Mouse (Mus musculus): ENCODE results near the gene Ppm1g. TPM values are rescaled to one million over a fixed set of nuclear protein-coding genes. Genes with fewer than 3 reads are reported as not detected.
A peak's percentile ranks its signal among the peaks of the same experiment; 100 is the strongest.

The Ppm1g gene
- polyA plus RNA-seq, 1 experiment from 2014 or later: 172 TPM

- Histone ChIP-seq H3K4me1 (ENCODE audit: control insufficient read depth, insufficient read depth, low read depth, low read length) (no peaks in the 10 kb centered on the region; the same call in 1 of the 2 replicates), H3K9me3 (ENCODE audit: control insufficient read depth, low read length) (no peaks in the 10 kb centered on the region), H3K4me3 (ENCODE audit: low read length) (no peak overlapping the region), H3K9ac (ENCODE audit: low read depth, low read length) (no peak overlapping the region), H3K27ac (ENCODE audit: low read depth, low read length) (no peak overlapping the region), H3K4me2 (ENCODE audit: low read length) (no peak overlapping the region), H3K27me3 (replicated peaks; ENCODE audit: control insufficient read depth, insufficient read depth, low read length) (no peaks in the 10 kb centered on the region), H3K36me3 (ENCODE audit: control insufficient read depth, insufficient read depth, low read length) (peaks cover 32% of the 10 kb centered on the region)
- WGBS: 81% methylated on average over 16 of the region's 16 CpGs
- no peak for ATAC-seq
These were observed 32.5 kb upstream of the Ppm1g start for GRCm38 (mm10) chr5:31252795-31253545.

GRCm38 (mm10) chr5:31252151-31252550, 31.7 kb upstream of the Ppm1g start:
- WGBS: 61% methylated on average over 10 of the region's 10 CpGs
- Histone ChIP-seq H3K9me3 (ENCODE audit: control insufficient read depth, low read length) (no peaks in the 10 kb centered on the region), H3K4me3 (ENCODE audit: low read length) (no peak overlapping the region), H3K4me1 (ENCODE audit: control insufficient read depth, insufficient read depth, low read depth, low read length) (no peaks in the 10 kb centered on the region; the same call in 1 of the 2 replicates), H3K9ac (ENCODE audit: low read depth, low read length) (no peak overlapping the region), H3K27me3 (replicated peaks; ENCODE audit: control insufficient read depth, insufficient read depth, low read length) (no peaks in the 10 kb centered on the region), H3K27ac (ENCODE audit: low read depth, low read length) (no peak overlapping the region), H3K36me3 (ENCODE audit: control insufficient read depth, insufficient read depth, low read length) (peaks cover 36% of the 10 kb centered on the region), H3K4me2 (ENCODE audit: low read length) (no peak overlapping the region; the same call in 1 of the 2 replicates)
- ATAC-seq: 0 out of 2 replicates have a peak, but pooled peaks have one; percentile 5

- peak within 1 kb of the TSS; percentile 20; the same call in 1 of the 2 replicates for H3K4me2 ChIP-seq (ENCODE audit: low read length)
- H3K9me3 ChIP-seq (ENCODE audit: control insufficient read depth, low read length): no peaks in the 10 kb centered on the region
- WGBS: 17% methylated on average over 44 of the region's 47 CpGs
- no peak within 1 kb of the TSS for H3K4me3 ChIP-seq (ENCODE audit: low read length)
- H3K27ac ChIP-seq (ENCODE audit: low read depth, low read length): no peak within 1 kb of the TSS
- no peaks in the 10 kb centered on the region; the same call in 1 of the 2 replicates for H3K4me1 ChIP-seq (ENCODE audit: control insufficient read depth, insufficient read depth, low read depth, low read length)
- peaks cover 41% of the 10 kb centered on the region for H3K36me3 ChIP-seq (ENCODE audit: control insufficient read depth, insufficient read depth, low read length)
- peak; percentile 62 for ATAC-seq
- no peaks in the 10 kb centered on the region for H3K27me3 ChIP-seq (replicated peaks; ENCODE audit: control insufficient read depth, insufficient read depth, low read length)
- H3K9ac ChIP-seq (ENCODE audit: low read depth, low read length): peak within 1 kb of the TSS; percentile 39; the same call in 1 of the 2 replicates
These were observed 31.1 kb upstream of the Ppm1g start, which contains the start of gene Krtcap3 for GRCm38 (mm10) chr5:31251541-31252101. Gene Krtcap3, plus strand, starts transcription at chr5:31251691.

- Histone ChIP-seq H3K4me1 (ENCODE audit: control insufficient read depth, insufficient read depth, low read depth, low read length) (no peaks in the 10 kb centered on the region; the same call in 1 of the 2 replicates), H3K27me3 (replicated peaks; ENCODE audit: control insufficient read depth, insufficient read depth, low read length) (no peaks in the 10 kb centered on the region), H3K9ac (ENCODE audit: low read depth, low read length) (no peak overlapping the region), H3K4me2 (ENCODE audit: low read length) (no peak overlapping the region), H3K9me3 (ENCODE audit: control insufficient read depth, low read length) (no peaks in the 10 kb centered on the region), H3K4me3 (ENCODE audit: low read length) (no peak overlapping the region), H3K27ac (ENCODE audit: low read depth, low read length) (no peak overlapping the region), H3K36me3 (ENCODE audit: control insufficient read depth, insufficient read depth, low read length) (peaks cover 41% of the 10 kb centered on the region)
- 55% methylated on average over 4 of the region's 4 CpGs for WGBS
- peak; percentile 21; the same call in 1 of the 2 replicates for ATAC-seq
These were observed 30.2 kb upstream of the Ppm1g start for GRCm38 (mm10) chr5:31250716-31251115.

- Histone ChIP-seq H3K36me3 (ENCODE audit: control insufficient read depth, insufficient read depth, low read length) (peaks cover 23% of the 10 kb centered on the region), H3K9me3 (ENCODE audit: control insufficient read depth, low read length) (no peaks in the 10 kb centered on the region), H3K27ac (ENCODE audit: low read depth, low read length) (no peak overlapping the region; the same call in 1 of the 2 replicates), H3K4me3 (ENCODE audit: low read length) (peak overlapping the region; percentile 97), H3K4me1 (ENCODE audit: control insufficient read depth, insufficient read depth, low read depth, low read length) (peaks cover 7% of the 10 kb centered on the region), H3K4me2 (ENCODE audit: low read length) (peak overlapping the region; percentile 81), H3K27me3 (replicated peaks; ENCODE audit: control insufficient read depth, insufficient read depth, low read length) (no peaks in the 10 kb centered on the region), H3K9ac (ENCODE audit: low read depth, low read length) (no peak overlapping the region)
- 22% methylated on average over 10 of the region's 10 CpGs for WGBS
- ATAC-seq: no peak
These were observed 21.7 kb upstream of the Ppm1g start for GRCm38 (mm10) chr5:31242191-31242590.

- Histone ChIP-seq H3K4me3 (ENCODE audit: low read length) (peak overlapping the region; percentile 97), H3K36me3 (ENCODE audit: control insufficient read depth, insufficient read depth, low read length) (peaks cover 17% of the 10 kb centered on the region), H3K4me1 (ENCODE audit: control insufficient read depth, insufficient read depth, low read depth, low read length) (peaks cover 7% of the 10 kb centered on the region), H3K4me2 (ENCODE audit: low read length) (peak overlapping the region; percentile 81), H3K27me3 (replicated peaks; ENCODE audit: control insufficient read depth, insufficient read depth, low read length) (no peaks in the 10 kb centered on the region), H3K27ac (ENCODE audit: low read depth, low read length) (peak overlapping the region; percentile 98), H3K9ac (ENCODE audit: low read depth, low read length) (peak overlapping the region; percentile 99), H3K9me3 (ENCODE audit: control insufficient read depth, low read length) (no peaks in the 10 kb centered on the region; the same call in 1 of the 2 replicates)
- ATAC-seq: no peak
- WGBS: 0% methylated on average over 13 of the region's 13 CpGs
These were observed 21.1 kb upstream of the Ppm1g start for GRCm38 (mm10) chr5:31241522-31242034.

GRCm38 (mm10) chr5:31240637-31241521, 20.4 kb upstream of the Ppm1g start, which contains the start of the genes Nrbp1 and Gm9970:
Gene Nrbp1, plus strand, starts transcription at chr5:31240864.
Gene Gm9970, minus strand, starts transcription at chr5:31241232.
- Histone ChIP-seq H3K27ac (ENCODE audit: low read depth, low read length) (peak within 1 kb of the TSS; percentile 98), H3K4me2 (ENCODE audit: low read length) (peak within 1 kb of the TSS; percentile 81), H3K9me3 (ENCODE audit: control insufficient read depth, low read length) (peaks cover 4% of the 10 kb centered on the region), H3K36me3 (ENCODE audit: control insufficient read depth, insufficient read depth, low read length) (peaks cover 15% of the 10 kb centered on the region), H3K4me1 (ENCODE audit: control insufficient read depth, insufficient read depth, low read depth, low read length) (peaks cover 7% of the 10 kb centered on the region), H3K4me3 (ENCODE audit: low read length) (peak within 1 kb of the TSS; percentile 97), H3K27me3 (replicated peaks; ENCODE audit: control insufficient read depth, insufficient read depth, low read length) (no peaks in the 10 kb centered on the region), H3K9ac (ENCODE audit: low read depth, low read length) (peak within 1 kb of the TSS; percentile 99)
- WGBS: under 1% methylated on average over 69 of the region's 103 CpGs
- peak; percentile 99 for ATAC-seq

GRCm38 (mm10) chr5:31226641-31227040, 6.2 kb upstream of the Ppm1g start:
- ATAC-seq: no peak
- Histone ChIP-seq H3K9ac (ENCODE audit: low read depth, low read length) (no peak overlapping the region), H3K4me2 (ENCODE audit: low read length) (no peak overlapping the region), H3K4me1 (ENCODE audit: control insufficient read depth, insufficient read depth, low read depth, low read length) (no peaks in the 10 kb centered on the region), H3K36me3 (ENCODE audit: control insufficient read depth, insufficient read depth, low read length) (no peaks in the 10 kb centered on the region), H3K27me3 (replicated peaks; ENCODE audit: control insufficient read depth, insufficient read depth, low read length) (no peaks in the 10 kb centered on the region; the same call in 1 of the 2 replicates), H3K4me3 (ENCODE audit: low read length) (no peak overlapping the region), H3K27ac (ENCODE audit: low read depth, low read length) (no peak overlapping the region), H3K9me3 (ENCODE audit: control insufficient read depth, low read length) (no peaks in the 10 kb centered on the region)
- WGBS: 65% methylated on average over 1 of the region's 1 CpGs

All from hindbrain, embryonic 16.5 days (tissue).